Mouse (Mus musculus) myocyte (in vitro differentiated cells): ENCODE data around the gene Fcho1.

ENCODE experiments used
- E2F4 ChIP-seq: IDR thresholded peaks from one replicate; pipeline ENCODE4 v1.6.1; 2011; ENCODE audit warnings: mild to moderate bottlenecking, control low read depth, moderate library complexity; ENCODE audit not compliant: insufficient read depth
- MAX ChIP-seq: IDR thresholded peaks from one replicate; pipeline ENCODE4 v1.6.1; 2011; ENCODE audit warnings: low read depth, mild to moderate bottlenecking, control low read depth
- POLR2A ChIP-seq: IDR thresholded peaks from one replicate; pipeline ENCODE4 v1.6.1; 2011; ENCODE audit warnings: low read depth, mild to moderate bottlenecking, control low read depth, moderate library complexity; ENCODE audit not compliant: insufficient read length
- POLR2AphosphoS2 ChIP-seq: IDR thresholded peaks from one replicate; pipeline ENCODE4 v1.6.1; 2011; ENCODE audit warnings: low read depth, control low read depth; ENCODE audit not compliant: insufficient read length
- REST ChIP-seq: IDR thresholded peaks from one replicate; pipeline ENCODE4 v1.6.1; 2011; ENCODE audit warnings: mild to moderate bottlenecking, control low read depth, moderate library complexity; ENCODE audit not compliant: insufficient read depth, insufficient read length
- SRF ChIP-seq: IDR thresholded peaks from one replicate; pipeline ENCODE4 v1.6.1; 2011; ENCODE audit warnings: low read depth; ENCODE audit not compliant: control insufficient read depth, insufficient read length
- TCF12 ChIP-seq: IDR thresholded peaks from one replicate; pipeline ENCODE4 v1.6.1; 2011; ENCODE audit warnings: mild to moderate bottlenecking, control low read depth; ENCODE audit not compliant: poor library complexity, insufficient read depth, severe bottlenecking
- TCF3 ChIP-seq: IDR thresholded peaks from one replicate; pipeline ENCODE4 v1.6.1; 2011; ENCODE audit warnings: low read depth, control low read depth; ENCODE audit not compliant: insufficient read length
- USF1 ChIP-seq: IDR thresholded peaks from one replicate; pipeline ENCODE4 v1.6.1; 2011; ENCODE audit warnings: low read depth, mild to moderate bottlenecking, control low read depth, moderate library complexity

GRCm38 (mm10) chr8:71702923-71703322 is 22.6 kb downstream of the Fcho1 start:
- TF ChIP-seq POLR2A (no peak), TCF12 (no peak), REST (no peak), TCF3 (no peak), USF1 (no peak), E2F4 (no peak), MAX (no peak), SRF (no peak), POLR2AphosphoS2 (no peak)
